Mouse (Mus musculus) forebrain, embryonic 14.5 days (tissue): ENCODE results near the gene Slc23a4. TPM values are rescaled to one million over a fixed set of nuclear protein-coding genes. Genes with fewer than 3 reads are reported as not detected.

ENCODE experiments used
- ATAC-seq: fragments of 200-750 bp; cut with Nextera tagmentation; 2 replicates; pipeline ENCODE4 v1.8.0; 2017; ENCODE audit warnings: mild to moderate bottlenecking, moderate library complexity
- DNase-seq: peaks from one replicate; pipeline ENCODE4 v3.0.0-alpha.2; 2015; ENCODE audit warnings: low spot score
- H3K27ac ChIP-seq: fragments of 300-500 bp; sonication (generic); 2 replicates; pipeline ENCODE4 v1.5.1; 2014; ENCODE audit warnings: low read depth, mild to moderate bottlenecking, control low read depth, low read length, moderate library complexity
- H3K27me3 ChIP-seq: fragments of 300-500 bp; sonication (generic); replicated peaks from 2 replicates; pipeline ENCODE4 v1.6.1; 2014; ENCODE audit warnings: low read length, control low read depth, mixed read lengths; ENCODE audit not compliant: control insufficient read depth, insufficient read depth
- H3K36me3 ChIP-seq: fragments of 300-500 bp; sonication (generic); 2 replicates; pipeline ENCODE4 v1.6.1; 2014; ENCODE audit warnings: low read length, control low read depth; ENCODE audit not compliant: control insufficient read depth, insufficient read depth
- H3K4me1 ChIP-seq: fragments of 300-500 bp; sonication (generic); 2 replicates; pipeline ENCODE4 v1.6.1; 2014; ENCODE audit warnings: antibody characterized with exemption, low read length, control low read depth; ENCODE audit not compliant: control insufficient read depth, insufficient read depth
- H3K4me2 ChIP-seq: fragments of 300-500 bp; sonication (generic); 2 replicates; pipeline ENCODE4 v1.6.1; 2014; ENCODE audit warnings: mild to moderate bottlenecking, control low read depth, low read length
- H3K4me3 ChIP-seq: fragments of 300-500 bp; sonication (generic); 2 replicates; pipeline ENCODE4 v1.5.1; 2014; ENCODE audit warnings: low read depth, low read length, control low read depth
- H3K9ac ChIP-seq: fragments of 300-500 bp; sonication (generic); 2 replicates; pipeline ENCODE4 v1.6.1; 2014; ENCODE audit warnings: mild to moderate bottlenecking, low read length, control low read depth, moderate library complexity
- H3K9me3 ChIP-seq: fragments of 300-500 bp; sonication (generic); replicated peaks from 2 replicates; pipeline ENCODE4 v1.6.1; 2016; ENCODE audit warnings: low read length, control low read depth, mixed read lengths; ENCODE audit not compliant: control insufficient read depth
- WGBS: fragments of 180-500 bp; shearing (Covaris S2); extraction: QIAGEN DNeasy Blood & Tissue Kit; methylation state at CpG from one replicate; pipeline ENCODE4 v1.1.7; 2014; 5-methylcytosine and 5-hydroxymethylcytosine counted together
- polyA plus RNA-seq: library from polyadenylated mRNA; unstranded; fragments of >200 nt; fragmentation: Nextera tagmentation; extraction: Ambion mirVana; gene quantifications from 2 replicates; pipeline ENCODE4 v1.2.1, GENCODE M21; 2014

Gene Slc23a4
- 0.55 and 0.61 TPM in 2 replicates for polyA plus RNA-seq

DNA sequence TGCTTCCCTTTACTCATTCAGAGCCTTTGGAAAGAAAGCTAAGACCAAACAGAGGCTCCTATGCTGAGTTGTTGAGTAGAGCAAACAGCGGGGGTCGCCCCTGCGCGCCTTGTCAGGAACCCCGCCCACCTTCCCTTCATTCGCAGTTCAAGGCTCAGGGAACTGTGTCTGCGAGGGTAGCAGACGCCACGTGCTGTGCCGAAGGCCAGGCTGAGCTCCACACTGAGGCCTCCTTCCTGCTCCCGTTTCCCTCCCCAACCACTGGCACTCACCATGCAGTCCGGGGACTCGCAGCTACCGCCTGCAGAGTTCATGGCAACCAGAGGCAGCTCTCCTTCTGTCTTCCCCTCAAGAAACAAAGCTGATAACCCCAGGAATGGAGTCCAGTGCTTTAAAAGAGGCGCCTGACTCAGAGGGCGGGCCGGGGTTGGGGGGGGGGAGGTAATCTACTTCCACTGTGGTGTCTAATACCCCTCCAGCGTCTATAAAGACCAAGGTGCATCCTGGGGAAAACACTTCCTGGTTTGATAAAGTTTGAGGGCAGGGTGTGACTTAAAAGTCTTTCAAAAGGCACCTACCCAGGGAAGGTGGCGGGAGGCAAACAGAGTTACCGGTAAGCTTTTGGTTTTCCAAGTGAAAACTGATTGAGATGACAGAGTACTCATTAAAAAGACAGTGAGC is at the start of gene Slc23a4:
TSS of gene Slc23a4 (minus strand) at position 324 of the 681 bp plus-strand sequence.
- WGBS, result 10% methylated on average over 20 of the region's 20 CpGs
- no peaks in the 10 kb centered on the region for H3K4me1 ChIP-seq
- H3K9me3 ChIP-seq, result no peaks in the 10 kb centered on the region
- H3K36me3 ChIP-seq, result no peaks in the 10 kb centered on the region
- ATAC-seq (no peak; the same call in 1 of the 2 replicates), DNase-seq (peak; percentile 43)
- H3K27me3 ChIP-seq, result no peaks in the 10 kb centered on the region
- no peak within 1 kb of the TSS for H3K27ac ChIP-seq
- no peak within 1 kb of the TSS for H3K4me3 ChIP-seq
- H3K4me2 ChIP-seq, result peak within 1 kb of the TSS; percentile 23; the same call in 1 of the 2 replicates
- no peak within 1 kb of the TSS for H3K9ac ChIP-seq

DNA sequence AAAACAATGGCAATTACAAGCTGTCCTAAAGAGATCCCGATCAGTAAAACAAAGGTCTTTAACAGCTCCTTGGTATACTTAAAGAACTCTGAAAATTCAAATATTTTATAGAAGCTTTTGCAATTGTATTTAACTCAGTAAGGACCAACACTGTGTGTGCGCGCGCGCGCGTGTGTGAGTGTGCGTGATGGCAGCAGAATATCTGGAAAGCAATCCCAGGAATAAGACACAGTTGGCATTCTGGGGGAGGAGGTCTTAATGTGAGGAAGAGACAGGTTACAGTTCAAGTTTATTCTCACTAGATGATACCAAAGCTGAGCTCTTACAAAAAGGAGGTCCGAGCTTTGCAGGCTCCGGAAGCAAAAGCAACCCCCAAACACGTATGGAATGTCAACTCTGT is 45.1 kb upstream of the Slc23a4 start:
- DNase-seq, result no peak
- Histone ChIP-seq H3K9ac (no peak overlapping the region), H3K36me3 (no peaks in the 10 kb centered on the region), H3K4me2 (no peak overlapping the region), H3K27ac (no peak overlapping the region), H3K4me1 (no peaks in the 10 kb centered on the region; the same call in 1 of the 2 replicates), H3K4me3 (no peak overlapping the region), H3K27me3 (no peaks in the 10 kb centered on the region), H3K9me3 (no peaks in the 10 kb centered on the region)
- no peak for ATAC-seq
- WGBS, result 95% methylated on average over 11 of the region's 11 CpGs

DNA sequence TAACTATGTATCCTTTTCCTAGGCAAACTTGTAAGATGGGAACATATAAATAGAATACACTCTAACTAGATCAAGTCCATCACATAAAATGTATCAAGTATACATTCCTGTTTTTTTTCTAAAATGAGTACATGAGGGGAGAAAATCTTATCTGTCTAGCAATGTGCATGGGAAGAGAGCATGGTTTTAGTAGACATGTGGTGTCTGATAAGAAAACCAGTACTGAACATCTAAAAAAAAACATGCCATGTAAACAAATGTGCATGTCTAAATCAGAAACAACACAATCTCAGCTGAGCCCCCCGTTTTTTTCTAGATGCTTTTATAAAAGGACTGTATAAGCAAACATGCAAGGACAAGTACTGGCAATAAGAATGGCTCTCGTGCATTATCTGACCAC is 44.5 kb upstream of the Slc23a4 start:
- H3K27me3 ChIP-seq, result no peaks in the 10 kb centered on the region
- no peaks in the 10 kb centered on the region for H3K36me3 ChIP-seq
- no peaks in the 10 kb centered on the region for H3K9me3 ChIP-seq
- no peak for ATAC-seq
- peaks cover 3% of the 10 kb centered on the region; the same call in 1 of the 2 replicates for H3K4me1 ChIP-seq
- no peak overlapping the region for H3K9ac ChIP-seq
- H3K27ac ChIP-seq, result no peak overlapping the region
- no peak overlapping the region for H3K4me2 ChIP-seq
- 84% methylated on average over 2 of the region's 2 CpGs for WGBS
- no peak for DNase-seq
- H3K4me3 ChIP-seq, result no peak overlapping the region

DNA sequence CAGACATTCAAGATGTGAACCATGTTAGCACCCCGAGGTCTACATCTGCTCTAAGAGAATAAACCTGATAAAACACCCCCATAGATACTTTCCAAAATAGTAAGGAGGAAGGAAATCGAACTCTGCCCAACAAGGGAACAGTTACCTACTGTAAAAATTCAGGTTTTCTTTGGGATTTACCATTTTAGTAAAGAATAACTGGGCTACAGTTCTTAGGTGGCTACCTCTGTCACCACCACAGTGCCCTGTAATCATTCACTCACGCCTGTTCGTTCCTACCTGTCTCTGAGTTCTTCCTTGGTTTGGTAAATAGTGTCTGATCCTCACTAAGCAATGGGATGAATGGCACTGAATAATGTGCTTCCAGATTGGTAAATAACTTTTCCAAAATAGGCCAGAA is 42.6 kb upstream of the Slc23a4 start:
- Histone ChIP-seq H3K9me3 (no peaks in the 10 kb centered on the region), H3K4me3 (no peak overlapping the region), H3K27ac (no peak overlapping the region), H3K27me3 (no peaks in the 10 kb centered on the region), H3K36me3 (no peaks in the 10 kb centered on the region), H3K4me1 (peaks cover 3% of the 10 kb centered on the region; the same call in 1 of the 2 replicates), H3K4me2 (no peak overlapping the region), H3K9ac (no peak overlapping the region)
- no peak for ATAC-seq
- no peak for DNase-seq
- WGBS, result 96% methylated on average over 4 of the region's 4 CpGs

DNA sequence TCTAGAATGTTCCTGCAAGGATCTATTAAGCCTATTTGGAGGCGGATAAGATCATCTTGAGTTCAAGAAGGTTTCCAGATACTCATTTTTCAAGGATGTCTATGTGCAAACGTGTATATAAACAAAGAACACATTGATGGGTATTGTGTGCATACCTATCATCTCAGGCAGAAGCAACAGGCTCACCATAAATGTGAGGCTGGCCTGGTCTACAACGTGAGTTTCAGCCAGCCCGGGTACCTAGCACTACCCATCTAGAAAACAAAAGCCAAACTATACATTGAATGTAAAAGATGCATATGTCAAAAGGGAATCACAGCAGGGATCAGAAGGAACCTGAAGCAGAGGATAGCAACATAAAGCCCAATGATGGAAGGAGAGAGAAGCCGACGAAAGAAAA is 42.0 kb upstream of the Slc23a4 start:
- no peak overlapping the region for H3K4me3 ChIP-seq
- no peak overlapping the region for H3K4me2 ChIP-seq
- 78% methylated on average over 6 of the region's 6 CpGs for WGBS
- H3K9me3 ChIP-seq, result no peaks in the 10 kb centered on the region
- H3K27ac ChIP-seq, result no peak overlapping the region
- DNase-seq, result no peak
- H3K9ac ChIP-seq, result no peak overlapping the region
- ATAC-seq, result no peak
- H3K27me3 ChIP-seq, result no peaks in the 10 kb centered on the region
- no peaks in the 10 kb centered on the region for H3K36me3 ChIP-seq
- H3K4me1 ChIP-seq, result peaks cover 3% of the 10 kb centered on the region; the same call in 1 of the 2 replicates

DNA sequence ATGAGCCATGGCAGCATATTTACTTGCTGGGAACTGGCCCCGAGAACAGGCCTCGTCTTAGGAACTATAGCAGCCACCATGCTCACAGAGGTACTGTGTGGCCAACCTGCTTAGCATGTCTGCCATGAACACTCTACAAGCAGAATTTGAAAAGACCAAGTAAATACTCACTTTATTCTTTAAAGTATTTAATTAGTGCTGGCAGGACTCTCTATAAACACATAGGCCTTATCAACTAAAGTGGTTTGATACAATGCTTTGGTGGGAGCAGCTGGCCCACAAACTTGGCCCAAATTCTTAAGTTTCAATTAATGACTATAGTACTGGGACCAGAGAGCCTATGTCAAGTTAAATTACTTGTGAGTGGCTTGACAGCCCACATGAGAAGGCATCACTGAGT is 39.8 kb upstream of the Slc23a4 start:
- Histone ChIP-seq H3K9me3 (no peaks in the 10 kb centered on the region), H3K4me1 (peaks cover 3% of the 10 kb centered on the region; the same call in 1 of the 2 replicates), H3K27me3 (no peaks in the 10 kb centered on the region), H3K27ac (no peak overlapping the region), H3K4me3 (no peak overlapping the region), H3K9ac (no peak overlapping the region), H3K4me2 (no peak overlapping the region), H3K36me3 (no peaks in the 10 kb centered on the region; the same call in 1 of the 2 replicates)
- peak; percentile 68 for ATAC-seq
- peak; percentile 51 for DNase-seq
- WGBS, result 62% methylated on average over 2 of the region's 2 CpGs

DNA sequence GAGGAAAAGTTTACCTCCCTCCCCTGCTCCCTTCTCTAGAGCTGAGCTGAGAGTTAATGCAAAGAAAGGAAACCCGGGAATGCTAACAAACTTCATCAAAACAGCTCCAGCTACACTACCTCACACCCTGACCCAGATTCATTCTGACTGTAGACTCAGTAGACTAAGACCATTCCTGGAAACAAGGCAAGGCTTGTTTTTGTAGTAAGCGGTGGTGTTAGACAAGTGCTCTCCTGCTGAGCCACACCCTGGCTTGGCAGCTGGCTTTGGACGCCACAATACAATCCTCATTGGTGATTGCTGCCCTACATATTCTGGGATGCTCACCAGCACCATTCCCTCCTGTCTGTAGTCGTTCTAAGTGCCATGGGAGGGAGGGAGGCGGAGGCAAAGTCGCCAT is 39.1 kb upstream of the Slc23a4 start:
- H3K27ac ChIP-seq, result no peak overlapping the region; the same call in 1 of the 2 replicates
- no peak overlapping the region for H3K4me3 ChIP-seq
- H3K9me3 ChIP-seq, result no peaks in the 10 kb centered on the region
- DNase-seq (peak; percentile 34), ATAC-seq (peak; percentile 57; the same call in 1 of the 2 replicates)
- H3K36me3 ChIP-seq, result no peaks in the 10 kb centered on the region; the same call in 1 of the 2 replicates
- H3K4me1 ChIP-seq, result peaks cover 3% of the 10 kb centered on the region; the same call in 1 of the 2 replicates
- H3K27me3 ChIP-seq, result no peaks in the 10 kb centered on the region
- H3K4me2 ChIP-seq, result no peak overlapping the region
- WGBS, result 59% methylated on average over 6 of the region's 6 CpGs
- no peak overlapping the region for H3K9ac ChIP-seq

DNA sequence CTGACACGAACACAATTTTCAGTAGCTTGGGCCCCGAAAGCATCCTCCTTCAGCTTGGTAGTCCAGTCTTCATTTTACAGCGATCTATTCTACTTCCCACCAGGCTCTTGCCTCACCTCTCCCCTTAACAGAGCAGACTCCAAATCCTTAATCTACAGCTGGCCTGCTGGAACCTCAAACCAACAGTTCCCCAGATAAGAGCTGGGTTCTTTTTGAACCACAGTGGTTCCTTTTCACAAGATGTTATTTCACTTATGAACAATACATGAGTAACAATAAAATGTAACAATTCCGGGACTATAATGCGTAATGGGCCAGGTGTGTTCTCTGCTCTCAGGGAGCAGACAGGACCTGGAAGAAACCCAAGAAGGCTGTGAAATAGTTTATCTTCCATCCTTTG is 28.4 kb upstream of the Slc23a4 start:
- Histone ChIP-seq H3K9me3 (no peaks in the 10 kb centered on the region), H3K9ac (no peak overlapping the region), H3K27ac (no peak overlapping the region), H3K36me3 (peaks cover 6% of the 10 kb centered on the region; the same call in 1 of the 2 replicates), H3K4me1 (no peaks in the 10 kb centered on the region), H3K27me3 (no peaks in the 10 kb centered on the region), H3K4me2 (no peak overlapping the region), H3K4me3 (no peak overlapping the region)
- DNase-seq (no peak), ATAC-seq (no peak)
- 91% methylated on average over 5 of the region's 5 CpGs for WGBS

DNA sequence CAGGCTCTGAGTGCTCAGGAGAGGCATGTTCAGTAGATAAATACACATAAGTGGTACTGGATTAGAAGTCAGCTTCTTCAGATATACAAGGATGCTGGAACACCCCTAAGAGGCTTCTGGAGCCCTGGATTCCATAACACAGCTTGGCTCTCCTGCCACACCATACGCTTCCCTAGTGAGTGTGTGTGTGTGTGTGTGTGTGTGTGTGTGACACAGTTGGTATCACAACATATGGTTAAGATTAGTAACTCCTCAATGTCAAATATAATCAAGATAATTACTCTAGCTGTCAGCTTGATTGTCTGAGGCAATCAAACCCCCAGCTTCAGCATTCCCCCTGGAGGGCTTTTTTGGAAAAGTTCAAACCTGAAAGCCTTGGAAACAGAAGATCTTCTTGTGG is 23.7 kb upstream of the Slc23a4 start:
- Histone ChIP-seq H3K36me3 (no peaks in the 10 kb centered on the region), H3K9ac (no peak overlapping the region), H3K27ac (no peak overlapping the region), H3K4me1 (no peaks in the 10 kb centered on the region), H3K4me2 (no peak overlapping the region), H3K4me3 (no peak overlapping the region), H3K9me3 (no peaks in the 10 kb centered on the region), H3K27me3 (no peaks in the 10 kb centered on the region)
- WGBS, result 82% methylated on average over 1 of the region's 1 CpGs
- ATAC-seq, result peak; percentile 81; the same call in 1 of the 2 replicates
- peak; percentile 78 for DNase-seq
